Mouse (Mus musculus) neutrophil, adult 59 days (primary cell): ENCODE measurements around the gene Cdcp2. TPM values are rescaled to one million over a fixed set of nuclear protein-coding genes. Genes with fewer than 3 reads are reported as not detected.

Source experiments
- total RNA-seq, 2 experiments: library from RNA; stranded (reverse); gene quantifications; 1 replicate in 1 of 2; 2 replicates in 1 of 2; pipeline ENCODE4 v1.2.4; 2023

Gene Cdcp2
- total RNA-seq = not detected

DNA sequence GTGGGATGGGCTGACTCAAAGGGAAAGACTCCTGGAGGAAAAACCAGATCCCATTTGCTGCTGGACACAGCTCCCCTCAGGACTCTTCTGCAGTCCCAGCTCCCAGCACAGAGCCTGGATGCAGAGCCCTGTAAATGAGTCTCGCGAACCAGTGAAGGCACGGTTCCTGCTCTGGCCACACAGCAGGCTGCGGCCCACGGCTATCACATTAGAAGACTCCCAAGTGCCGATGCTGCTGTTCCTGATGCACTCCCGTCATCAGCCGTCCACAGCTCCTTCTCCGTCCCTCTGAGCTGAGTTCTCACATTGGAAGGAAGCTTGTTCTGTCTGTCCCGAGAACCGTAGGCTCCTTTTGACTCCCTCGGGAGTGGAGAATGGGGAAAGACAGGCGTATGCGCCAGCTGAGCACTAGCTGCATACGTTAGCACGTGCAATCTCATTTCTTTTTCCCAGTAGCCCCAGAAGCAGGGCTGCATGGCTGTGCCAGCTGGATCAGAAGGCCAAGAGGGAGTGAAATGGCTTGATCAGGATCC lies at the start of gene Cdcp2:
Gene Cdcp2 (plus strand): TSS at position 51 of the 533 bp plus-strand sequence.

DNA sequence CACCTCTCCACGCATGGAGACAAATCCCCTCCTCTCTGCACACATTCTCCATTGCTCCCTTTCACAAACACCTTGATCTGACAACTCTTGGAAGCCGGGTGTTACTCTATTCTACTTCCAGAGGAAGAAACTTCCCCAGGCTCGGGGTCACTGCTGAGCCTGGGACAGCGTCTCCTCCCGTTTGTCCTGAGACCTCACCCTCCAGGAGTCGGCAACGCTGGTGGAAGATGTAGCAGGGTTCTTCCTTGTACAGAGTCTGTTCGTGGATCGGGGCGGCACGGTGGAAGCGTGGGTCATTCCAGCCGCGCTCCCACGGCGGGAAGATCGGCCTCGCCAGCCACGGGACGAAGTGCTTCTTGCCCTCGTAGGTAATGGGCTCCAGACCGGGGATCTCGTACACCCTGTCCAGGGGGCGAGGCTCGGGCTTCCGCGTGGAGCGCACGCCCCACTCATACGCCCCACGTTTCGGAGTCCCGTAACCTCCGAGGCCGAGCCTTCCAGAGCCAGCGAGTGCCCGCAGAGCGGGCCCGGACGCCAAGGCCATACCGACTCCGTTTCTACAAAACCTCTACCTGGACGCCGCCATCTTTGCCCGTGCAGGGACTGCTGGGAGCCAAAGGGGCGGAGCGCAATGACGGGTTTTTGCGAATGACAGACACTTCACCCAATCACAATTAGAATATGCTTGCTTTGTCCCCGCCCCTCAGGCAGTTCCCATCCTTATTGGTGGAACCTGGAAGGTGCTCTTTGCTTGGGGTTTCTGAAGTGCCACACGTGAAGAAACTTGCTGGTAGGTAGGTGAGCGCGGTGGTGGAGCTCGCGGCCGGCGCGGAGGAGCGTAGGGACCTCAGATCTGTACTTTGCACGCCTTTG lies 30.2 kb upstream of the Cdcp2 start, which contains the start of the genes Mrpl37 and Cyb5rl:
Gene Mrpl37 (minus strand): TSS at position 617 of the 873 bp plus-strand sequence.
Gene Cyb5rl (plus strand): TSS at position 737 of the 873 bp plus-strand sequence.

Other genes with a start within 250 kb of the Cdcp2 start
- 10 to 100 TPM; 34.0 to 37.3 TPM for gene Ssbp3, start 186.2 kb upstream of the Cdcp2 start, total RNA-seq
- gene Mrpl37, start 30.0 kb upstream of the Cdcp2 start, total RNA-seq = 10 to 100 TPM; 21.2 to 32.0 TPM
- 1 to 10 TPM; 5.3 to 5.9 TPM for gene Cyb5rl, start 29.9 kb upstream of the Cdcp2 start, total RNA-seq
- 100 to 1,000 TPM; 145 to 153 TPM for gene Tmem59, start 81.5 kb downstream of the Cdcp2 start, total RNA-seq
- gene Tceanc2, start 82.2 kb downstream of the Cdcp2 start, total RNA-seq = 10 to 100 TPM; 30.6 to 36.7 TPM
- not detected for gene Ldlrad1, start 112.3 kb downstream of the Cdcp2 start, total RNA-seq
- 10 to 100 TPM; 12.0 to 13.4 TPM for gene Lrrc42, start 156.6 kb downstream of the Cdcp2 start, total RNA-seq
- 1 to 10 TPM; 7.6 to 8.5 TPM for gene Hspb11, start 156.7 kb downstream of the Cdcp2 start, total RNA-seq
- gene Dio1, start 210.3 kb downstream of the Cdcp2 start, total RNA-seq = not detected
- 10 to 100 TPM; 46.1 to 52.8 TPM for gene Yipf1, start 217.5 kb downstream of the Cdcp2 start, total RNA-seq